Mouse (Mus musculus): ENCODE data around the gene Jtb.
"Not testable (repeated sequence)": the region's sequence is repeated elsewhere in the genome, so short reads cannot be mapped to it uniquely, and the experiment has no call there.

The Jtb gene

DNA sequence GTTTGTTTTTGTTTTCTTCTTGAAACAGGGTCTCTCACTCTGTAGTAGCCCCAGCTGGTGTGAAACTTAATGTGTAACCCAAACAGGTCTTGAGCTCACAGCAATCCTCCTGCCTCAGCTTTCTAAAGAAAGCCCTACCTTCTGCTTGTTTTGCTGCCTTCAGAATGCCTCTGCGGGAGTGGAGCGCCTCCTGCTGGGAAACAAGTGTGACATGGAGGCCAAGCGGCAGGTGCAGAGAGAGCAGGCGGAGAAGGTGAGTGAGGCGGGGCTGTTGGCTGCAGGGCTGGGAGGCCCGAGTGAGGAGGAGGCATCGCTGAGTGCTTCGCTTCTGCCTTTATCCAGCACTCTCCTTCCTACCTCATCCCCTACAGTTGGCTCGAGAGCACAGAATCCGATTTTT lies 7.1 kb upstream of the Jtb start:
- no peak for DNase-seq (ENCODE audit: low spot score)

DNA sequence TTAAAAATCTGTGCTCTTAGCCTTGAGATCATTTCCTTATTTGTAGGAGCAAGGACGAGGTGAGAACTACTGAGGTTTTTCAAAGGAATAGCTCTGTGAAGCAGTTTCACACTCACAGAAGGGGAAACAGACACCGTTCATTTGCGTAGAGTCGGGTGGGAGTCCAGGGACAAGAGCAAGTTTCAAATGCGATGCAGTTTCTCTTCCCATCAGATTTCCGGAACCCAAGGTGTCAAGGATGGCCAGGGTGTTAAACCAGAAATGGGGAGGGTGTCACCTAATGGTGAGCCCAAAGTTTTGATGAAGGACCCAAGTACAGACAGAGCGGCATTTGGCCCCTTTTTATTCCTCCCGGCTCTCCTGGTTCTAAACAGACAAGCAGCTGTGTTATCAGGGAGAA lies 322 bp upstream of the Jtb start:
- no peak for DNase-seq (ENCODE audit: low spot score)

DNA sequence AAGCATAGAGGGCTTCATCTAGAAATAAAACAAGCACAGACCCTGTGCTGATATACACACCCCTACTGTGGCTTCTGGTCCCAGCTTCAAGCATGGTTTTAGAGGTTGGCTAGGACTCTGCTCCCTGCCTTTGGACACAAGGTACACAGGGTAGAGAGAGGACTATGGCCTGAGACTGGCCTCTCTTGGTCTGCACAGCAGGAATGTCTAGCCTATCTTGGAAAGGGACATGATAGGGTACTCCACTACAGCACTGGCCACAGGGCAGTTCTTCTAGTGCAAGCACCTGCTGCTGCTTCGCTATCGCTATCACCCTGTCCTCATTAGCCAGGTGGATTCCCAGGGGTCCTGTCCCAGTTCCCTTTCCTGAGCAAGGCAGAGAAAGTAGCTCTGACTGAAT lies 9.9 kb downstream of the Jtb start:
- DNase-seq (ENCODE audit: low spot score) = no peak

DNA sequence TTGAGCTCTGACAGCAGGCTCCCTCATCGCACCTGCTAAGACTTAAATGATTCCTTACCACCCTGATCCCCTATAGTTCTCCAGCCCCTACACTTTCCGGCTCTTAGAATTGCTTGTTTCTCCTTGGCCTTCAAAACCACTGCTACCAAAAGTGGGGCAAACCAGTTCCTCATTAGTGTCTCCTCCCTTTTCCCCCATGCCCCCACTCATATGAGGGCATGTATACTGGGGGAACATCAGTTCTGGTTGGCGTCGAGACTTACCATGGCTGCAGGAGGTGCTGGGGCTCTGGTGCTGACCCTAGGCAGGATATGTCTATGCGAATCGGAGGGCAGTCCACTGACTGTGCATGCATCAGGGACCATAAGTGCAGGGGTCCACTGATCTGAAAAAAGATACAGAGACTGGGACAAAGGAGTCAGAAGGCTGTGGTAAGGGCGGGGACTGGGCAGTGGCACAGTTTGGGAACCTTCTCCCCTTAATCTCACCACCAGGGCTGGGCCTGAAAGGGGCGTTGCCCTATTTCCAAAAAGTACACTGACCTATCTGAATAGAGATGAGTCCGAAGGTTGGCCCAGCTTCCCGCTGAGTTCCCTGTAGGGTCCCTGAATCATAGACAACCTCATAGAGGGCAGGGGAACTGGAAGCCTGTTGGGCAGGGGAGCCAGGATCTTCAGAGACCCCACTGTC lies 10.4 kb downstream of the Jtb start:
- DNase-seq (ENCODE audit: low spot score) = no peak

DNA sequence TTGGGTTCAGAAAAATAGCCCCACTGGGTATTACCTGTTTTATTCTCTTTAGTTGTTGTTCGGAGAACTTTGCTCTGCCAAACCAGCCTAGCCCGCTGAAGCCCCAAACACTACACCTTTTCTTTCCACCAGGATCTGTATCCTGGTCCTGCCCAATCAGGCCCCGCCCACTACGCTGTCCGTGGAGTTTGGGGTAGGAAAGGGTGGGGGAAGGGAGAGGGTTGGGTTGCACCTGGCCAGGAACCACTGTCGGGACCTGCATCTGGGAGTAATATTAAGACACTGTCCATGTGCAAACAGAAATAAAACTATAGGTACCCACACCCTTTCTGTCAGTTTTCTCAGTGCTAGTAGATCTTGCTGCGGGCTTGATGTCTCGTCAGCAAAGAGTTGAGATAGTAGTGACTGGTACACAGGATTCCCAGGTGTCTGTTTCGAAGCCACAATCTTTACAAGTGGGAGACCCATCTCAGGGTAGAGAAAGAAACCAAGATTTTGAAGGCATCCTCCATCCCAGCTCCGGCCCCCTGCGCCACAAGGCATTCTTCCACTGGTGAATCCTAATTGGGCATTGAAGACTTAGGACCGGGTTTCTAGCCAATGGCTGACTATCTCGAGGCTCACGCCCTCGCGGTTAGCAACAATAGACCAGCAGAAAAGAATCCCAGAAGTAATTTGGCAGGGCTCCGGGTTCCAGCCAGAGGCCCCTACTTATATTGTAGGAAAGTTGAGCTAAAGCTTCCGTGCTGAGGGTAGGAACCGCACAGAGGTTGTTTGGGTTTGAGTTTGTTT lies 11.8 kb downstream of the Jtb start, which contains the start of gene Creb3l4:
Gene Creb3l4, minus strand, starts transcription at position 529 of the 792 bp plus-strand sequence.
- peak; percentile 56 for DNase-seq (ENCODE audit: low spot score)

DNA sequence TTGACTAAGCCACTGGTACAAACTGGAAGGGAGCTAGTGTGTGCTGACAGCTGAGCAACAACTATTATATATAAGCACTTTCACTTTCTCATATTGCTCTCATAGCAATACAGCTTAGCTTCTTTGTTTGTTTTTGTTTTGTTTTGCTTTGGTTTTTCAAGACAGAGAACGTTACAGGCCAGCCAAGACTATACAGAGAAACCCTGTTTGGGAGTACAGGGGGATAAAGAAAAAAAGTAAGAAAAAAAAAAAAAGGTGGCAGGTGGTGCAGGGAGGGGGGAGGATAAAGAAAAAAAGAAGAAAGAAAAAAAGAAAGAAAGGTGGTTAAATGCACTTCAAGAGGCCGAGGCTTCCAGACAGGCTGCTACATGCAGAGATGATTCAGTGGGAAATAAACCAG lies 14.0 kb downstream of the Jtb start:
- DNase-seq (ENCODE audit: low spot score) = no peak

DNA sequence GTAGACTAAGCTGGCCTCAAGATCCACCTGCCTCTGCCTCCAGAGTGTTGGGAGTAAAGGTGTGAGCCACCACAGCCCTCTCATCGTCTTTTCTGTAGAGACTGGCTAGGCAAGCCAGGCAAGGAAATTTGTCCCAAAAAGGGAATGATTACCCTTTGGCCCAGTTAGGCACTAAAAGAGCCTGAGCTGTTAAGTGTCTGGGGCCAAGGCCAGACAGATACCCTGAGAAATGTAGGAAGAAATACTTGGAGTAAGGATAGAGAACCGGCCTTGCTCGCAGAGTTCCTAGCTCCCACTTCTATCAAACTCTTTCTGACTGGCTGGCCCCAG lies 16.2 kb downstream of the Jtb start:
- DNase-seq (ENCODE audit: low spot score) = no peak

DNA sequence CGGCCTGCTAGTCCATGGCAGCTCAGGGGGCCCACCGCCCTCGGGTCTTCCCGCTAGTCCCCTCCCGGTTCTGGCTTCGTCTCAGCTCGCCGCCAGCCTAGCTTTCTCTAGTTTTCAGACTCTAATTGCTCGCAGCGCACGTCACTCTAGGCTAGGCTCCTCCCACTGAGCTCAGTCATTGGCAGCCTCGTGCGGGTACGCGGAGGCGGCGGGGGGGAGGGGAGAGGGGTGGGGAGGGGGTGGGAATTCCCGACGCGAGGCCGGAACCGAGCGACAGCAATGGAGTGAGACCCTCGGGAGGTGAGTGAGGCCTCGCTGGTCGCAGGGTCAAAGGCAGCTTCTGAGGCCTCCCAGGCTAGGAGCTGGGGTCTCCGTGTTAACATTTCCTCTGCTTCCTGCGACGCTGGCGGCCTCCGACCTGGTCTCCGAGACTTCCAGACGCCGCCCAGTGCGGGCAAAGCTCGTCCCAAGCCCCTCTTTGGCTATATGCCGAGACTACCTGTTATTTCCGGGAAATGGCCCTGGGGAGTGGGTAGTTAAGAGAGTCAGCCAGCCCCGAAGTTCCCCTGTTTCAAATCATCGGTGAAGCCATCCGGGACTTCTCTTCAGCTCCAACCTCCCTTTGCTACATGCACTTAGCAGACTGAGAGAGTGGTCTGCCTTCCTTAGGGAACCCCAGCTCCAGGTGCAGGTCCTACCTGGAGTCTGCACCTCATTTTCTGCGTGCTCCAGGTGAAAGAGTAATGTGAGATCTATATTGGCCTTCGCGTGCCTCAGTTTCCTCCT lies 16.8 kb downstream of the Jtb start, which contains the start of gene Slc39a1:
Gene Slc39a1, plus strand, starts transcription at position 213 of the 786 bp plus-strand sequence.
- peak; percentile 89 for DNase-seq (ENCODE audit: low spot score)

DNA sequence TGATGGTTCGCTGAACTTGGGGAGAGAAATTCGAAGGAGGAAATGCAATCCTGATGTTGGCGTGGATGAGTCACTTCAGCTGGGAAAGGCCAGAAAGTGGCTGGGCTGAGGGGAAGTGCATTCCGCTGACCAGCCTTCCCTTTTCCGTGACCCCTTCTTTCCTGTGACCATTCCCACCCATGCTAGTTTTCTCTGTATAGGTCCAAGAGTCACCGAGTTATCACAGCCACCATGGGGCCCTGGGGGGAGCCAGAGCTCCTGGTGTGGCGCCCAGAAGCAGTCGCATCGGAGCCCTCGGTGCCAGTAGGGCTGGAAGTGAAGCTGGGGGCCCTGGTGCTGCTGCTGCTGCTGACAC lies 17.3 kb downstream of the Jtb start:
- DNase-seq (ENCODE audit: low spot score) = peak; percentile 31

DNA sequence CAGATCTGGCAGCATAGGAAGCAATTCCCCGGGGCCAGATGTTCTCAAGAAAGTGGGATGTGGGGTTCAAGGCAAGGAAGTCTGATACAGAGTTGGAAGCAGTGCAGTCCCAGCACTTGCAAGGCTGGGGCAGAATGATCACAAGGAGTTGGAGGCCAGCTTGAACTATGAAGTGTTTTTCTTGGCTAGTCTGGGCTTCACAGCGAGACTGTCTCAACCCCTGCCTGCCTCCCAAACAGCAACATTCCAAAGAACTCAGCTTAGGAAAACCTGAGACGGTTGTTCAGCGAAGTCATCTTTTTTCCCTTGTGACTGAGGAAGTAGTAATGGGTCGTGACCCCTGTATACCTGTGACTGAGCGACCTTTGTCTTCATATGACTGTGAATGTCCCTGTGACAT lies 19.4 kb downstream of the Jtb start:
- DNase-seq (ENCODE audit: low spot score) = no peak

DNA sequence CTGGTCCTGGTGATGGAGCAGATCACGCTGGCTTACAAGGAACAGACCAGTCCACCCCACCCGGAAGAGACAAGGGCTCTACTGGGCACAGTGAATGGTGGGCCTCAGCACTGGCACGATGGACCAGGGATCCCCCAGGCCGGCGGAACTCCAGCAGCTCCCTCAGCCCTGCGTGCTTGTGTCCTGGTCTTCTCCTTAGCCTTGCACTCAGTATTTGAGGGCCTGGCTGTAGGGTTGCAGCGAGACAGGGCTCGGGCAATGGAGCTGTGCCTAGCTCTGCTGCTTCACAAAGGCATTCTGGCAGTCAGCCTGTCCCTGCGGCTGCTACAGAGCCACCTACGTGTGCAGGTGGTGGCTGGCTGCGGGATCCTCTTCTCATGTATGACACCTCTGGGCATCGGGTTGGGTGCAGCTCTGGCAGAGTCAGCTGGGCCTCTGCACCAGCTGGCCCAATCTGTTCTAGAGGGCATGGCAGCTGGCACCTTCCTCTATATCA lies 20.4 kb downstream of the Jtb start:
- not testable (repeated sequence) for DNase-seq (ENCODE audit: low spot score)

DNA sequence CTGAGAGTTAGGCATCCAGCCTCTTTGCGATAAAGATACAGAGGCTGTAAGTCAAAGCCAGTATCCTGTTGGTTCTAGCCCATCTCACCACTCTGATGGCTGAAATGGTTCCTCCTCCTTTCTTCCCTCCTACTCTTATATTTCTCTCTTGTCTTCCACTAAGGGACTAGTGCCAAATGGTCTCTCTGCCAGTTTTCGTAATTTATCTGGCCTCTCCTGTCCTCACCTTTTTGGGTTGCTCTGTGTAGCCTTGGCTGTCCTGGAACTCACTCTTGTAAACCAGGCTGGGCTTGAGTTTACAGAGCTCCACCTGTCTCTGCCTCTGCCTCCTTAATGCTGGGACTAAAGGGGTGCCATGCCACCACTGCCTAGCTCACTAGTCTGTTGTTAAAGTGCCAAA lies 21.3 kb downstream of the Jtb start:
- DNase-seq (ENCODE audit: low spot score) = not testable (repeated sequence)

DNA sequence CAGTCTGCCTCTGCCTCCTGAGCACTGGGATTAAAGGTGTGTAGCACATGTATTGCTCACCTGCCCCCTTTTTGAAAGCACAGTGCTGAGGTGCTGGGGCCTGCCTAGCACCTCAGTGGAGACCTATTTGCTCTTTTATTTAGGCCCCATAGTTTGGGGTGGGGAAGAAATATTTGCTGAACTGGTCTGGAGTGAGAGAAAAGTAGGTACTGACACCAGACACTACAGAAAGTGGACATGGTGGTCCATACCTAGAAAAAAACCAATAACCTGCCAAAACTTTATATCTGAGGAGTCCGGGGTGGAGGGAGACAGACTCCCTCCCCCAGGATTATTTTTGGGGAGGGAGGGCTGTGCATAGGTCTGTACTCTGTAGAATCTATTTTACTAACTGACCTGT lies 21.8 kb downstream of the Jtb start:
- DNase-seq (ENCODE audit: low spot score) = not testable (repeated sequence)

DNA sequence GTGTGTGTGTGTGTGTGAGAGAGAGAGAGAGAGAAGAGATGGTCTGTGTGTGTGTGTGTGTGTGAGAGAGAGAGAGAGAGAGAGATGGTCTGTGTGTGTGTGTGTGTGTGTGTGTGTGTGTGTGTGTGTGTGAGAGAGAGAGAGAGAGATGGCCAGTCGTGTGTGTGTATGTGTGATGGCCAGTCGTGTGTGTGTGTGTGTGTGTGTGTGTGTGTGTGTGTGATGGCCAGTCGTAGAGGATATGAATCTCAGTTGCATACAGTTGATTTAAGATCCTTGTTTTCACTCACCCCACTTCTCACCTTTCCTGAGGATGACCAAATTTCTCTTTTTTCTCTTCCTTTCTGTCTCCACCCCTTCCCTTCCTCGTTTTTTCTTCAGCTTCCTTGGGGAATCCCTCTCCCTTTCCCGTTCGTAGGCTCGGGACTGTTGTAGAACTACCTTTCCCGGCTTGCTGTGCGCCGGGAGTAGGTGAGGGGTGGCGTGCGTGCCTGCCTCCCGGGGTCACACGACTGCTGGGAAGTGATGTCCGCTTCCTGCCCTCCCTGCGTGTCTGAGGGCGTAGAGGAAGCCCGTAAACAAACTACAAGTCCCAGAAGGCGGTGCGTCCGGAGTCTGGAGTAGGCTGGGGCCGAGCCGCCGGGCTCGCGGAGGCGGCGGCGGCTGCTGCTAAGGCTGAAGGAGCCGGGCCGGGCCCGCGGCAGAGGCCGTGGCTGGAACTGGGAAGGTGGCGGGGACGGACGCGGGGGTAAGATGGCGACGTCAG lies 22.4 kb downstream of the Jtb start, which contains the start of gene Crtc2:
Gene Crtc2, plus strand, starts transcription at position 511 of the 766 bp plus-strand sequence.
- DNase-seq (ENCODE audit: low spot score) = peak; percentile 93

DNA sequence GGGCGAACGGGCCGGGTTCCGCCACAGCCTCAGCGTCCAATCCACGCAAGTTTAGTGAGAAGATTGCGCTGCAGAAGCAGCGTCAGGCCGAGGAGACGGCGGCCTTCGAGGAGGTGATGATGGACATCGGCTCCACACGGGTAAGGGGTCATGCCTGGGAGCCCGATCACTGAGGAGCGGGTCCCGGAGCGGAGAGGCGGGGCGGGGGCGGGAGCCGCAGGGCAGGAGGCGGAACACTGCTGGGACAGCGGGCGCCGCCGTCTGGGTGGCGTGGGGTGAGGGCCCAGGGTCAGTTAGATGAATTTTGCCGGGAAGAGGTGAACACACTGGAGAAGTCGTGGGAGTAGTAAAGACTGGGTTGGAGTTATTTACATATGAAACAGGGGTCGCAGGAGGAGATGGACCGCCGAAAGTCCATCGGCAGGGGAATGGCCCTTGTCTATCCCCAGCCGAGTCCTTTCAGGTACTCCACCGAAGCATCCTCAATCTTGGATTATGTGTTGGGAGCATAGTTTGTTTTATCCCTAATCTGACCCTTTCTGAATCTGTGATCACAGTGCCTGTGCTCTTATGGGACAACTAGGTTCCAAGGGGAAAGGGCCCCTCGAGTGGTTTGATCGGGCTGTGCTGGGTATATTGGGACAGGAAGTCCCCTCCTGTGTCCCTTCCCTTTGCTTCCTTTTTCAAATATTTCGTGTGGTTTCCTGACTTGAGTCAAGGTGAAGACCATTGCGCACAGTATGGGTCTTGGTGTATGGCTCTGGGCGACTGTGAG lies 23.2 kb downstream of the Jtb start:
- DNase-seq (ENCODE audit: low spot score) = no peak

DNA sequence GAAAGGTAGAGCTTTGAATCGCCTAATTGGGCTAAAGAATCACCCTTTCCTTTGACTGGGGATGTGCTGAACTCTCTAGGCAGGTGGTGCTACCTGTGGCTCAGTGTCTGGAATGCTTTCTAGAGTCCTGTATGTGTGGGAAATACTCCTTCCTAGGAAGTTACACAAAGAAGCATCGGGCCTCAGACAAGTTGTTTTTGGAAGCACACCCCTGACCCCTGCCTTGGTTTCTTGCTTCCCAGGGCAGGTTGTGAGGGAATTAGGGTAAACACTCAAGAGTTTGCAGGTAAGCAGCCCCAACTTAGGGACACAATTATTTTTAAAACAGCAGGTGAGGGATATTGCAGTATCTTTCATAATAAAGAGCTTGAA lies 23.8 kb downstream of the Jtb start:
- no peak for DNase-seq (ENCODE audit: low spot score)

DNA sequence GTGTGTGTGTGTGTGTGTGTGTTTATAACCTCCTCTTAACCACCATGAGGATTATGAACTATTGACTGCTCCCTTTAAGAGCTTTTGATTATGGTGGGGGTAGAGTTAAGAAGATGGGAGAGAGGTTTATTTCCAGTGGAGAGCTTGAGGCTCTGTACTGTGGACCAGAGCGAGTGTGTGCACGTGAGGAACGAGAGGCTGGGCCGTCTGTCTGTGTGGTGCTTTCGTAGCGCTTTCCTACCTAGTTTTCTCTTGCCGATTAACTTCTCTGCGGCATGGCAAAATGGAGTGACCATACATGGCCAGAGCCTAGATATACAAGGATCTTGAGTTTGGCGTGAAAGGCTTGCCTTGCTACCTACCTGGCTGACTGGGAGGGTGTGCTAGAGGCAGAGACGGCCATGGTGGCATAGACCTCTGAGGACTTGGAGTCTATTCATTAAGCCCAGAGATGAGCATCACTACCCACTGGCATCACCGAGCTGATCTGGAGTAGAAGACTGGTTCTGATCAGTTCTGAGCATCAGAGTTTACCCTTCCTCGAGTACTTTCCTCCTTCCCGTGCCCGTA lies 24.5 kb downstream of the Jtb start:
- no peak for DNase-seq (ENCODE audit: low spot score)

DNA sequence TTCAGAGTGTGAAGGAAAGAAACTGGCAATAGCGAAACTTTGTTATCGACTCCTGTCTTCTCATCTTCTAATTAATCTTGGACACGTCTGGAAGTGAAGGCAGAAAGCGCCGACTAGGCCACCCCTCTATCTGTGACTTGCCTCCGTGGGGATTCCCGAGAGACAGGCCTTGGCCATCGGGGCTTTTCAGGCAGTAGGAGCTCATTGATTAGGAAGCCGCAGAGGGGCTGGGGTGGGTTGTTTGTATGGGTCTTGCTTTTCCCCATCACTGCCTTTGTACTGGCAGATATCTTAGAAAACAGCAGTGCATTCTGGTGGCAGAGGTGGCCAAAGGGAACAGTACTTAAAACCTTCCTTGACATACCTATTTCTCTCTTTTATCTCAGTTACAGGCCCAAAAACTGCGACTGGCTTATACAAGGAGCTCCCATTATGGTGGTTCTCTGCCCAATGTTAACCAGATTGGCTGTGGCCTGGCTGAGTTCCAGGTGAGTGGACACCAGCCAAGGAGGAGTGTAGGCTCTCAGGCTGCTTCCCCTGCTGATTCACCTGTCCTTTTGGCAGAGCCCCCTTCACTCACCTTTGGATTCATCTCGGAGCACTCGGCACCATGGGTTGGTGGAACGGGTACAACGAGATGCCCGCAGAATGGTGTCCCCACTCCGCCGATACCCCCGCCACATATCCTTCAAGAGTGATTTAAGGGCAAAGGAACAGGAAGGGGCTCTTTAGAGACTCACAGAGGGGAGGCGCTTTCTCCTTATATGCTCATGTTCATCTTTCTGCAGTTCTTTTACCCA lies 25.5 kb downstream of the Jtb start:
- no peak for DNase-seq (ENCODE audit: low spot score)

DNA sequence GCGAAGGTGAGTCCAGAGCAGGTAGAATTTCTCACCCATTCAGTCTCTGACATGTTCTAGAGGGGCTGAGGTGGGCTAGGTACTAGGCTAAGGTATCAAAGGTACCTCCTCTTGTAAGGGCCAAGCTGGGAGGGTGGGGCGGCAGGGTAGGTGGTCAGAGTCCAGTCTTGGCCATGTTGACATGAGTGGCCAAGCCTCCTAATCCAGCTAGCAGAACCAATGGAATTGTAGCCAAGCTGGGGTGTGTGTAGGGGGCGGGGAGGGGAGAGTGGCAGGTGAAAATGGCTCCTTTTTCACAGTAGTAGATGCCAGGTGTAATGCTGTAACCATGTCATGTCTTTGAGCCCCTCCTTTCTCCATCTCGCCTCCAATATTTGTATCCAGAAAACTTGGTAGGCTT lies 27.1 kb downstream of the Jtb start:
- DNase-seq (ENCODE audit: low spot score) = no peak
